Comparison of ENCODE assay signal across 24 mouse cellular contexts in genomic region chr5:32211011-32211410, GRCm38 (mm10). TPM values are rescaled to one million over a fixed set of nuclear protein-coding genes. Genes with fewer than 3 reads are reported as not detected.
DNase-seq lines count a peak whose midpoint lies in the region; ATAC-seq and TF ChIP-seq lines count a peak whose summit lies in the region.
"Had no signal": no experiment of that assay in that cellular context is flagged by ENCODE, and none has a peak within 500 bp of the region (broad histone marks: within the 10 kb centered on the region; RNA-seq: fewer than 3 reads in every experiment).

No protein-coding gene starts in this region.

- no peaks in the 10 kb centered on the region for H3K27me3 ChIP-seq in intestine, embryonic 14.5 days (replicated peaks; ENCODE audit: control insufficient read depth, insufficient read depth, low read length)
- H3K27me3 ChIP-seq in intestine, postnatal 0 days (replicated peaks; ENCODE audit: control insufficient read depth, insufficient read depth, low read length): no peaks in the 10 kb centered on the region
- H3K27me3 ChIP-seq: embryonic facial prominence, embryonic 12.5 days; embryonic facial prominence, embryonic 15.5 days; forebrain, embryonic 13.5 days; forebrain, embryonic 15.5 days; Patski had no signal

- 35% methylated on average over 2 of the region's 2 CpGs for WGBS in intestine, embryonic 14.5 days
- 46% methylated on average over 2 of the region's 2 CpGs for WGBS in intestine, postnatal 0 days

- H3K4me1 ChIP-seq in intestine, embryonic 14.5 days (replicated peaks; ENCODE audit: control insufficient read depth, insufficient read depth, low read length): no peaks in the 10 kb centered on the region
- H3K4me1 ChIP-seq in intestine, postnatal 0 days (replicated peaks; ENCODE audit: control insufficient read depth, insufficient read depth, low read length): peaks cover 3% of the 10 kb centered on the region; the same call in 1 of the 2 replicates
- H3K4me1 ChIP-seq in embryonic fibroblast, embryonic 13.5 days (ENCODE audit: control insufficient read depth, insufficient read depth, low read length): peaks cover 3% of the 10 kb centered on the region; the same call in 1 of the 2 replicates
- H3K4me1 ChIP-seq: embryonic facial prominence, embryonic 12.5 days had no signal

- H3K9me3 ChIP-seq in intestine, embryonic 14.5 days (ENCODE audit: control insufficient read depth, low read length): no peaks in the 10 kb centered on the region
- no peaks in the 10 kb centered on the region for H3K9me3 ChIP-seq in intestine, postnatal 0 days (ENCODE audit: control insufficient read depth)
- H3K9me3 ChIP-seq: embryonic facial prominence, embryonic 12.5 days; embryonic facial prominence, embryonic 15.5 days; forebrain, embryonic 13.5 days; forebrain, embryonic 15.5 days had no signal

- H3K4me2 ChIP-seq in intestine, embryonic 14.5 days (ENCODE audit: low read length): no peak overlapping the region
- H3K4me2 ChIP-seq in intestine, postnatal 0 days (replicated peaks; ENCODE audit: low read depth): no peak overlapping the region
- H3K4me2 ChIP-seq: embryonic facial prominence, embryonic 12.5 days; embryonic facial prominence, embryonic 15.5 days; forebrain, embryonic 13.5 days; forebrain, embryonic 15.5 days had no signal

- no peaks in the 10 kb centered on the region for H3K36me3 ChIP-seq in intestine, embryonic 14.5 days (ENCODE audit: control insufficient read depth, insufficient read depth, low read length)
- no peaks in the 10 kb centered on the region for H3K36me3 ChIP-seq in intestine, postnatal 0 days (ENCODE audit: control insufficient read depth, insufficient read depth)
- H3K36me3 ChIP-seq: embryonic facial prominence, embryonic 12.5 days; embryonic facial prominence, embryonic 15.5 days; forebrain, embryonic 15.5 days had no signal

- no peak for TF ChIP-seq POLR2A in embryonic fibroblast, embryonic 13.5 days (IDR thresholded peaks at IDR 0.05; ENCODE audit: low read depth, low read length)

- H3K9ac ChIP-seq in intestine, embryonic 14.5 days (ENCODE audit: low read length): no peak overlapping the region
- no peak overlapping the region for H3K9ac ChIP-seq in intestine, postnatal 0 days (ENCODE audit: low read depth, low read length)
- H3K9ac ChIP-seq: embryonic facial prominence, embryonic 12.5 days; embryonic facial prominence, embryonic 15.5 days; forebrain, embryonic 13.5 days; forebrain, embryonic 15.5 days; forebrain, postnatal 0 days had no signal

- no peak for ATAC-seq in intestine, embryonic 14.5 days (replicated peaks; ENCODE audit: low FRiP score, low TSS enrichment, low read depth)
- ATAC-seq in intestine, postnatal 0 days: no peak
- ATAC-seq: activated CD4-positive, CD25-positive, alpha-beta regulatory T cell, adult 4 months; forebrain, embryonic 13.5 days; forebrain, embryonic 15.5 days; forebrain, postnatal 0 days; Patski had no signal

- H3K4me3 ChIP-seq in intestine, embryonic 14.5 days (ENCODE audit: low read depth, low read length): no peak overlapping the region
- H3K4me3 ChIP-seq in intestine, postnatal 0 days (ENCODE audit: low read depth, low read length): no peak overlapping the region
- H3K4me3 ChIP-seq in embryonic fibroblast, embryonic 13.5 days (ENCODE audit: insufficient read depth, low read length): no peak overlapping the region
- H3K4me3 ChIP-seq: embryonic facial prominence, embryonic 12.5 days; embryonic facial prominence, embryonic 15.5 days; forebrain, embryonic 13.5 days; forebrain, embryonic 15.5 days had no signal

- no peak for TF ChIP-seq CTCF in intestine, postnatal 0 days (IDR thresholded peaks at IDR 0.05; ENCODE audit: low read depth)
- no peak for TF ChIP-seq CTCF in embryonic fibroblast, embryonic 13.5 days (IDR thresholded peaks at IDR 0.05; ENCODE audit: borderline replicate concordance, insufficient read depth, low read length)

- H3K27ac ChIP-seq in intestine, embryonic 14.5 days (ENCODE audit: low read depth): 0 out of 2 replicates have a peak overlapping the region, but pooled peaks have one; percentile 22
- H3K27ac ChIP-seq in intestine, postnatal 0 days (ENCODE audit: low read depth, low read length): no peak overlapping the region
- H3K27ac ChIP-seq in embryonic fibroblast, embryonic 13.5 days (ENCODE audit: insufficient read depth, low read length): peak overlapping the region; percentile 8; the same call in 1 of the 2 replicates
- H3K27ac ChIP-seq: embryonic facial prominence, embryonic 12.5 days; embryonic facial prominence, embryonic 15.5 days; forebrain, embryonic 13.5 days; forebrain, embryonic 15.5 days had no signal

- no peak for DNase-seq in intestine, embryonic 14.5 days (ENCODE audit: low spot score)
- DNase-seq in NIH3T3 (ENCODE audit: low read depth) (peak; percentile 83), adipocyte (ENCODE audit: low spot score) (peak; percentile 23)
- DNase-seq in thymus, postnatal 25 days: no peak
- no peak for DNase-seq in embryo, embryonic 11 days
- DNase-seq: adrenal gland, adult 2 months; adrenal gland, postnatal 10 days; adrenal gland, postnatal 25 days; cerebellum, adult 11 months; cerebellum, adult 18-20 months; cerebellum, adult 8-10 months; cerebellum, adult 9-11 months; cerebellum, postnatal 14 days; cerebellum, postnatal 36 days; forebrain, postnatal 0 days had no signal

RNA-seq across cellular contexts. Expression of gene Plb1, which starts 21.5 kb away (rescaled TPM):
- 1.2 and 1.9 TPM in 2 replicates for polyA plus RNA-seq in intestine, embryonic 14.5 days (2014; fragmentation: Nextera tagmentation; extraction: Ambion mirVana)
- 0.56 and 0.68 TPM in 2 replicates for polyA plus RNA-seq in intestine, postnatal 0 days (2015; fragmentation: Nextera tagmentation; extraction: Ambion mirVana)
- polyA plus RNA-seq in embryonic fibroblast, embryonic 13.5 days (2011; ENCODE audit: insufficient read length, low read depth, missing spikeins): 0.25 and 0.72 TPM in 2 replicates
- polyA plus RNA-seq: activated CD4-positive, CD25-positive, alpha-beta regulatory T cell, adult 4 months; C2C12; forebrain, embryonic 13.5 days; forebrain, embryonic 15.5 days had no signal

Comparison
In these comparisons a context has a peak if more than half of its experiments do, and no peak if none do; other contexts are left out.
1. DNase-seq: peak in NIH3T3 (single experiment) and adipocyte (single experiment); none in intestine, embryonic 14.5 days (single experiment), thymus, postnatal 25 days (single experiment) and embryo, embryonic 11 days (single experiment).